ENCODE assay signal across 8 mouse cellular contexts in the genomic region with DNA sequence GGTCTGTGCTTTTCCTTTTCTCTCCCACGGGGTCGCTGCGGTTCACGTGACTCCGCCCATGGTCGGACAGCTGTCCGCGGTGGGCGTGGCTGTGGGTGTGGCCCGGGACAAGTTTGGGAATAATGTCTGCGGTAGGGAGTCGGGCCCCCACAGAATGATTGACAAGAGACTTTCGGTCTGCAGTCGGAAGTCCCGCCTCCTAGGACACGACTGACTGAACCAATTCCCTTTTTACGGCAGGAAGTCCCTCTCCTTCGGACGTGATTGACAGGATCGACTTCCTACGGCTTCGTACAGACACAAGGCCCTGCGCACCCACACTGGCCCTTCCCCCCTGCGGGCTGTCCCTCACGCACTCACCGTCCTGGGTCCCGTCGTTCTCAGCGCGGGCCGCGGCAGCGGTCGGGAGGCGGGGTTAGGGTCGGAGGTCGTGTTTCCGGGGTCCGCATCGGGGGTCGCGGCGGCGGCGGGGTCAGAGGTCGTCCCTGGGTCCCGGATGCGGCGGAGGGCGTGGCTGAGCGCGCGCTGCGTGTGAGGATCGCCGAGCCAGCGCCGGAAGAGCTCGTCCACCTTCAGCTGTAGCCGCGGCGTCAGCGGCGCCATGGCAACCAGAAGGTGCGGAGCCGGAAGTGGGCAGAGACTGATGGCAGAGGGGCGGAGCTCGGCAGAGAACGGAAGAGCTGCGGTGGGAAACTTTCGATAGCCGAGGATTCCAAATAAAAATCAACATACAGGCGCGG. TPM values are rescaled to one million over a fixed set of nuclear protein-coding genes. Genes with fewer than 3 reads are reported as not detected.
DNase-seq lines count a peak whose midpoint lies in the region; ATAC-seq and TF ChIP-seq lines count a peak whose summit lies in the region.

No protein-coding gene starts in this region.

- H3K27me3 ChIP-seq in heart, embryonic 13.5 days (replicated peaks): peaks cover 4% of the 10 kb centered on the region; the same call in 1 of the 2 replicates
- H3K27me3 ChIP-seq in liver, embryonic 12.5 days (replicated peaks): 0 out of 2 replicates have a peak, but pooled peaks cover 2% of the 10 kb centered on the region
- no peaks in the 10 kb centered on the region for H3K27me3 ChIP-seq in stomach, embryonic 16.5 days (ENCODE audit: control insufficient read depth, insufficient read depth, low read length)

- no peaks in the 10 kb centered on the region for H3K4me1 ChIP-seq in heart, embryonic 13.5 days
- peaks cover 29% of the 10 kb centered on the region for H3K4me1 ChIP-seq in liver, embryonic 12.5 days
- no peaks in the 10 kb centered on the region for H3K4me1 ChIP-seq in stomach, embryonic 16.5 days (ENCODE audit: control insufficient read depth, insufficient read depth, low read length)

- peak overlapping the region; percentile 78 for H3K4me2 ChIP-seq in heart, embryonic 13.5 days
- peak overlapping the region; percentile 96 for H3K4me2 ChIP-seq in liver, embryonic 12.5 days
- peak overlapping the region; percentile 86 for H3K4me2 ChIP-seq in stomach, embryonic 16.5 days (ENCODE audit: low read depth, low read length)

- under 1% methylated on average over 74 of the region's 74 CpGs for WGBS in heart, embryonic 13.5 days
- under 1% methylated on average over 71 of the region's 74 CpGs for WGBS in liver, embryonic 12.5 days (ENCODE audit: insufficient replicate concordance)
- under 1% methylated on average over 74 of the region's 74 CpGs for WGBS in stomach, embryonic 16.5 days

- H3K4me3 ChIP-seq in heart, embryonic 13.5 days: peak overlapping the region; percentile 70
- peak overlapping the region; percentile 79 for H3K4me3 ChIP-seq in liver, embryonic 12.5 days
- H3K4me3 ChIP-seq in stomach, embryonic 16.5 days (replicated peaks; ENCODE audit: low read length): peak overlapping the region; percentile 74

- DNase-seq in CD4-positive helper T cell, adult 2 months (ENCODE audit: low read depth, low spot score): peak; percentile 99
- peak; percentile 99 for DNase-seq in brain, embryonic 14.5 days (ENCODE audit: low read depth)
- DNase-seq in fat pad, adult 2 months (ENCODE audit: extremely low read depth, low read depth, low spot score): peak; percentile 99
- DNase-seq in kidney, postnatal 10 days: peak; percentile 99
- DNase-seq in neural tube, embryonic 10.5 days (ENCODE audit: extremely low spot score, low spot score): peak; percentile 98

- TF ChIP-seq POLR2A in brain, embryonic 14.5 days (IDR thresholded peaks at IDR 0.05; ENCODE audit: borderline replicate concordance, extremely low read depth, insufficient read depth, insufficient read length, poor library complexity, severe bottlenecking): no peak

- peak overlapping the region; percentile 89 for H3K9ac ChIP-seq in heart, embryonic 13.5 days
- H3K9ac ChIP-seq in liver, embryonic 12.5 days: peak overlapping the region; percentile 71
- peak overlapping the region; percentile 89 for H3K9ac ChIP-seq in stomach, embryonic 16.5 days (ENCODE audit: low read length)

- peak overlapping the region; percentile 99 for H3K27ac ChIP-seq in heart, embryonic 13.5 days (replicated peaks)
- peak overlapping the region; percentile 95 for H3K27ac ChIP-seq in liver, embryonic 12.5 days
- H3K27ac ChIP-seq in stomach, embryonic 16.5 days (ENCODE audit: low read length): peak overlapping the region; percentile 99

- H3K36me3 ChIP-seq in heart, embryonic 13.5 days: no peaks in the 10 kb centered on the region
- H3K36me3 ChIP-seq in liver, embryonic 12.5 days: no peaks in the 10 kb centered on the region
- H3K36me3 ChIP-seq in stomach, embryonic 16.5 days (ENCODE audit: control insufficient read depth, insufficient read depth, low read length): no peaks in the 10 kb centered on the region

- no peaks in the 10 kb centered on the region for H3K9me3 ChIP-seq in heart, embryonic 13.5 days
- no peaks in the 10 kb centered on the region for H3K9me3 ChIP-seq in liver, embryonic 12.5 days (replicated peaks)
- H3K9me3 ChIP-seq in stomach, embryonic 16.5 days (replicated peaks; ENCODE audit: control insufficient read depth, low read length): no peaks in the 10 kb centered on the region

- peak; percentile 65 for ATAC-seq in heart, embryonic 13.5 days (ENCODE audit: extremely low read depth, insufficient number of reproducible peaks, low FRiP score, low TSS enrichment)
- peak; percentile 79 for ATAC-seq in liver, embryonic 12.5 days
- peak; percentile 77 for ATAC-seq in stomach, embryonic 16.5 days (ENCODE audit: insufficient read depth, low FRiP score)

- TF ChIP-seq CTCF in brain, embryonic 14.5 days (IDR thresholded peaks at IDR 0.05; ENCODE audit: borderline replicate concordance, extremely low read depth, insufficient read depth, insufficient read length): no peak

RNA-seq across cellular contexts. Expression of a gene that starts 53.0 kb away (rescaled TPM):
- 314 and 336 TPM in 2 replicates for polyA plus RNA-seq in brain, embryonic 14.5 days (2012; rRNA removed)
- polyA plus RNA-seq in heart, embryonic 13.5 days (2015; fragmentation: Nextera tagmentation; extraction: Ambion mirVana): 116 and 118 TPM in 2 replicates
- 58.3 and 58.8 TPM in 2 replicates for polyA plus RNA-seq in liver, embryonic 12.5 days (2016; fragmentation: Nextera tagmentation; extraction: Ambion mirVana)
- polyA plus RNA-seq in stomach, embryonic 16.5 days (2015; fragmentation: Nextera tagmentation; extraction: Ambion mirVana): 81.1 and 86.7 TPM in 2 replicates

Comparison
In these comparisons a context has a peak if more than half of its experiments do, and no peak if none do; other contexts are left out.
1. Peak in every context shown above with its lines: DNase-seq, ATAC-seq, H3K4me3 ChIP-seq and H3K27ac ChIP-seq.